Mouse (Mus musculus): ENCODE measurements around the gene Dhrs9. TPM values are rescaled to one million over a fixed set of nuclear protein-coding genes. Genes with fewer than 3 reads are reported as not detected.

The Dhrs9 gene
- polyA plus RNA-seq, 1 experiment from 2014 or later: 0.03 TPM

DNA sequence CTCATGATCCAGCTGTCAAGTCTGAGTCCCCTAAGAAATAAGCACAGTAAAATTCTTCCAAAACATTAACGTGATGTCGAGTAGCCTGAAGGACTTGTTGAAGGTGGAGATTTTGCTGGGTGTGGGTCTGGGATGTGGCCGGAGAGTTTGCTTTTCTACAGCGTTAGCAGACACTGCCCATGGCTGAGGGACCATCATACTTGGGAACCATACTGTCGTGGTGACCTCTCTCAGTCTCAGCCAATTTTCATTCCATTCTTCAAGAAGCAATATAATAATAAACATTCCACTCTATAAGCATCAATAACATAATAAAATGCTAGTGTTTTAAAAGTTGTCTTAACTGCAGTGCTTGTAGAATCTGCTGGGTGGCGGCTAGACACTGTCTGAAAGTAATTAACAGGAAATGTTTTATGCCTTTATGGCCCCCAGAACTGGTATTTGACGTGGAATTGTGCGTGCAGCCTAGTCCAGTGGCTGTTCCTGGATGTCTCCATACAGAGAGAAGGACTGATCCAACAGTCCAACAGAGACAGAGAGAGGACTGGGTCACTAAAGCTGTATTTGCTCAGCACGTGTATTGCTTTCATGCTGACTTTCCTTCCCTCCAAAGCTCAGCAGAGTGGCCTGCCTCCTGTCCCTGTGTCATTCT, 15.5 kb downstream of the Dhrs9 start:
- H3K4me2 ChIP-seq (ENCODE audit: low read length): no peak overlapping the region
- no peaks in the 10 kb centered on the region for H3K27me3 ChIP-seq (ENCODE audit: insufficient read depth, low read length)
- no peak for TF ChIP-seq CTCF (IDR thresholded peaks at IDR 0.05; ENCODE audit: low read depth)
- no peaks in the 10 kb centered on the region for H3K4me1 ChIP-seq (replicated peaks; ENCODE audit: insufficient read depth, low read length)
- H3K27ac ChIP-seq: no peak overlapping the region
- H3K9me3 ChIP-seq (replicated peaks; ENCODE audit: low read length): no peaks in the 10 kb centered on the region
- no peak overlapping the region for H3K4me3 ChIP-seq (replicated peaks; ENCODE audit: low read depth, low read length)
- no peak for DNase-seq (ENCODE audit: low spot score)
- no peak overlapping the region for H3K9ac ChIP-seq (ENCODE audit: low read depth, low read length)
- no peaks in the 10 kb centered on the region for H3K36me3 ChIP-seq (ENCODE audit: insufficient read depth, low read length)
- 42% methylated on average over 9 of the region's 9 CpGs for WGBS
- ATAC-seq (replicated peaks; ENCODE audit: low FRiP score, low read depth): no peak

- no peak overlapping the region for H3K27ac ChIP-seq
- no peak overlapping the region for H3K9ac ChIP-seq (ENCODE audit: low read depth, low read length)
- ATAC-seq (replicated peaks; ENCODE audit: low FRiP score, low read depth) (no peak), DNase-seq (ENCODE audit: low spot score) (no peak)
- no peak overlapping the region for H3K4me3 ChIP-seq (replicated peaks; ENCODE audit: low read depth, low read length)
- TF ChIP-seq CTCF (IDR thresholded peaks at IDR 0.05; ENCODE audit: low read depth): no peak
- H3K4me1 ChIP-seq (replicated peaks; ENCODE audit: insufficient read depth, low read length): no peaks in the 10 kb centered on the region
- H3K9me3 ChIP-seq (replicated peaks; ENCODE audit: low read length): no peaks in the 10 kb centered on the region
- 70% methylated on average over 12 of the region's 12 CpGs for WGBS
- no peaks in the 10 kb centered on the region for H3K36me3 ChIP-seq (ENCODE audit: insufficient read depth, low read length)
- H3K4me2 ChIP-seq (ENCODE audit: low read length): no peak overlapping the region
- no peaks in the 10 kb centered on the region for H3K27me3 ChIP-seq (ENCODE audit: insufficient read depth, low read length)
Observed at GRCm38 (mm10) chr2:69396760-69397435, 16.7 kb downstream of the Dhrs9 start.

GRCm38 (mm10) chr2:69400866-69401604, 20.8 kb downstream of the Dhrs9 start:
- no peaks in the 10 kb centered on the region for H3K27me3 ChIP-seq (ENCODE audit: insufficient read depth, low read length)
- H3K4me2 ChIP-seq (ENCODE audit: low read length): no peak overlapping the region
- H3K36me3 ChIP-seq (ENCODE audit: insufficient read depth, low read length): no peaks in the 10 kb centered on the region
- H3K9ac ChIP-seq (ENCODE audit: low read depth, low read length): no peak overlapping the region
- no peak overlapping the region for H3K4me3 ChIP-seq (replicated peaks; ENCODE audit: low read depth, low read length)
- H3K27ac ChIP-seq: no peak overlapping the region
- H3K4me1 ChIP-seq (replicated peaks; ENCODE audit: insufficient read depth, low read length): no peaks in the 10 kb centered on the region
- ATAC-seq (replicated peaks; ENCODE audit: low FRiP score, low read depth) (no peak), DNase-seq (ENCODE audit: low spot score) (no peak)
- no peak for TF ChIP-seq CTCF (IDR thresholded peaks at IDR 0.05; ENCODE audit: low read depth)
- 62% methylated on average over 7 of the region's 7 CpGs for WGBS
- no peaks in the 10 kb centered on the region for H3K9me3 ChIP-seq (replicated peaks; ENCODE audit: low read length)

DNA sequence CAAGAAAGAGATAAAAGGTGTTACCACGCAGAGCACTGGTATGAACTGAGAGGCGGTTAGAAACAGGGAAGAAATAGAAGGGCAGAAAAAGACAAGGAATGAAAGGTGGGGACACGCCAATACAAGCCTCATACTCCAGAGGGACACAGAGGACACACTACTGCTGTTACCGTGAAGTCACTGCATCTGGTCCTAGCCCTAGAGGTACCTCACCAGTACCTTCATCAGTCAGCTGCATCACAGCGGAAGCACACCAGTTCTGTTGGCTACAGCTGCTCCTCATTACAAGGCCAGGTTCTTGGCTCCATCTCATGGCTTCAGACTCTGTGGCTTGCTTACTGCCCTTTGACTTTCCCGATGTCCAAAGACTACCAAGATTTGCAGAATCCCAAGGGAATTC, 21.6 kb downstream of the Dhrs9 start:
- TF ChIP-seq CTCF (IDR thresholded peaks at IDR 0.05; ENCODE audit: low read depth): no peak
- no peaks in the 10 kb centered on the region for H3K27me3 ChIP-seq (ENCODE audit: insufficient read depth, low read length)
- H3K9me3 ChIP-seq (replicated peaks; ENCODE audit: low read length): no peaks in the 10 kb centered on the region
- DNase-seq (ENCODE audit: low spot score) (no peak), ATAC-seq (replicated peaks; ENCODE audit: low FRiP score, low read depth) (no peak)
- no peaks in the 10 kb centered on the region for H3K36me3 ChIP-seq (ENCODE audit: insufficient read depth, low read length)
- 97% methylated on average over 6 of the region's 6 CpGs for WGBS
- H3K4me1 ChIP-seq (replicated peaks; ENCODE audit: insufficient read depth, low read length): no peaks in the 10 kb centered on the region
- H3K4me2 ChIP-seq (ENCODE audit: low read length): no peak overlapping the region
- no peak overlapping the region for H3K27ac ChIP-seq
- no peak overlapping the region for H3K4me3 ChIP-seq (replicated peaks; ENCODE audit: low read depth, low read length)
- no peak overlapping the region for H3K9ac ChIP-seq (ENCODE audit: low read depth, low read length)

DNA sequence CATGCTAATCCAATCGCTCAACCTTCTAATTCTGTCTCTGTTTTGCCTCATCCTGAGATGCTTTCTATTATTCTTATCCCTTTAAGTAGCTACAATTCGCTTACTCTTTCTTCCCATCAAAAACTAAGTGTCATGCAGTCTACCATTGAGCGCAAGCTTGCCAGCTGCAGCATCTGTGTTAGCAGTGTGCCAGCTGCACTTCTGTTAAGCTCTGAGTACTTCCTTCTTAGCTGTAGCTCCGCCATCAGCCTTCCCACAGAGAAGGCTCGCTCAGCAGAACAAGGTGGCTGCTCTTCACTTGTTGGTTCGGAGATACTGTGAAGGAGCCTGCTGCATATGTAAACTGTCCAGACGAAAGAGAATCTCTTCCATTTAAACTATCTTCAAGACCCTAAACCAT, 22.1 kb downstream of the Dhrs9 start:
- no peak for TF ChIP-seq CTCF (IDR thresholded peaks at IDR 0.05; ENCODE audit: low read depth)
- WGBS: 89% methylated on average over 7 of the region's 7 CpGs

DNA sequence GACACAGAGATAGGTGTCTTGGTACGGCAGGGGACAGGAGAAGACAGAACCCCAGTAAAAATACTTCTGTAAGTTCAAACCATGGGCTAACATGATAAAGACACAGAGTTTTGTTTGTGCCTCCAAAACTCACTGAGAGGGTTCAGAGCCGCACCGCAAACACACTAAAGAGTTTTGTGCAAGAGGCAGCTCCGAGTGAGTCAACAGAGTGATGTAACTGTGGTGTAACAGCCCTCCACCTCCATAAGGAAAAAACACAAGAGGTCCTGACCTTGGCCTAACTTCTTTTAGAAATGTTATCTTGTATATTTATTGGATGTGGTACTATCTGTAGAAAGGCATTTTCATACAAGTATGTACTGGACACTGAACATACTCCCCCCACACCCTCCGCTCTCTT, 25.4 kb downstream of the Dhrs9 start:
- 87% methylated on average over 5 of the region's 5 CpGs for WGBS
- no peaks in the 10 kb centered on the region for H3K27me3 ChIP-seq (ENCODE audit: insufficient read depth, low read length)
- no peak overlapping the region for H3K4me3 ChIP-seq (replicated peaks; ENCODE audit: low read depth, low read length)
- H3K36me3 ChIP-seq (ENCODE audit: insufficient read depth, low read length): no peaks in the 10 kb centered on the region
- DNase-seq (ENCODE audit: low spot score) (no peak), ATAC-seq (replicated peaks; ENCODE audit: low FRiP score, low read depth) (no peak)
- H3K4me1 ChIP-seq (replicated peaks; ENCODE audit: insufficient read depth, low read length): no peaks in the 10 kb centered on the region
- no peak overlapping the region for H3K27ac ChIP-seq
- H3K4me2 ChIP-seq (ENCODE audit: low read length): no peak overlapping the region
- no peaks in the 10 kb centered on the region for H3K9me3 ChIP-seq (replicated peaks; ENCODE audit: low read length)
- no peak overlapping the region for H3K9ac ChIP-seq (ENCODE audit: low read depth, low read length)
- TF ChIP-seq CTCF (IDR thresholded peaks at IDR 0.05; ENCODE audit: low read depth): no peak

More for the DNA sequence above, 22.1 kb downstream of the Dhrs9 start:
- no peak overlapping the region for H3K4me2 ChIP-seq (ENCODE audit: low read length)
- no peak overlapping the region for H3K4me3 ChIP-seq (replicated peaks; ENCODE audit: low read depth, low read length)
- H3K9ac ChIP-seq (ENCODE audit: low read depth, low read length): no peak overlapping the region
- H3K36me3 ChIP-seq (ENCODE audit: insufficient read depth, low read length): no peaks in the 10 kb centered on the region
- ATAC-seq (replicated peaks; ENCODE audit: low FRiP score, low read depth): no peak
- no peaks in the 10 kb centered on the region for H3K4me1 ChIP-seq (replicated peaks; ENCODE audit: insufficient read depth, low read length)
- no peaks in the 10 kb centered on the region for H3K9me3 ChIP-seq (replicated peaks; ENCODE audit: low read length)
- DNase-seq (ENCODE audit: low spot score): no peak
- no peaks in the 10 kb centered on the region for H3K27me3 ChIP-seq (ENCODE audit: insufficient read depth, low read length)
- H3K27ac ChIP-seq: no peak overlapping the region

Measured in kidney, postnatal 0 days (tissue).